Mouse (Mus musculus) cerebellum, adult (tissue): Measurements from ENCODE around the gene Lrrc14b.

Experiments used
- ATAC-seq: cut with Nextera tagmentation; 2 replicates; pipeline ENCODE4 v1.9.2; 2017; ENCODE audit warnings: mild to moderate bottlenecking, moderate library complexity, mixed read lengths; ENCODE audit not compliant: insufficient number of reproducible peaks, low FRiP score, low TSS enrichment

Gene Lrrc14b

DNA sequence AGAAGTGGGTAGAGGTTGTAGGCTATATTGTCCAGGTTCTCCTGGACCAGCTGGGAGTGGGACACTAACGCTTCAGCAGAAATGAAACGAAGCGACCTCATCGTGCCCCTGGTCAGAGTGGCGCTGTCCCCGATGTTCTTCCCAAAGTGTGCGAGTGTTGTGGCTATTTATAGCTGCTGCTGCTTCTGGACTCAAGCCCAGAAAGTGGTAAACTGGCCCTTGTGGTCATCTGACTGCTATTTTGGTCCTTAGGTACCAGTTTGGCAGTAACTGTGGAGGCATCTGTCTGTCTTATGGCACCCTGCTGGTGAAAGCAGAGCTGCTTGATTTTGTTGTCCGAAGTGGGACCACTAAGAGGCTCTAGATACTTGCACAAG is at the start of gene Lrrc14b:
TSS of gene Lrrc14b (minus strand) at position 147 of the 377 bp plus-strand sequence.
- ATAC-seq = peak; percentile 50

DNA sequence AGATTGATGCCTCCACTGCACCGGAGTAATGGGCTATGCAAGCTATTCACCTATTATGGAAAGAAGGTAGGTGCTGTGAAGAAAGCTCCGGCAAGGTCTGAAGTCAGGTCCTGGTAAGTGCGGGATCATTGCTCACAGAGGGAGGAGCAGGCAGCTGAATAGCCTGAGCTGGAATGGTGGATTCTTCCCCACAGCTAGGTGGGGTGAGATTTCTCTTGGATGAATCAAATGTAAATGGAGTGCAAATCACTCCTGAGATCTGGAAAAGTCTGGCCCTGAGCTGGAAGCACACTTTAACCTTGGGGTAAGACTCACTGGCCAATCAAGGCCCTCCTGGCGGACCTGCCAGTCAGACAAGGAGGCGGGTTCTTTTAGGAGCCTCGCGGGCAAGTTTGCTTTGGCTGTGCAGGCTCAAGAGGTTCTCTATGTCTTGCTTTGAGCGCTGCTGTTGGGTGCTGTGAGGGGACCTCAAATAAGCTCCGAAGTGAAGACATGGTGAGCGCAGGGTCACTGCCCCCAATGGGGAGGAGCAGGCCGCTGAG is 35.6 kb upstream of the Lrrc14b start, which contains the start of gene Ftl1-ps1:
TSS of gene Ftl1-ps1 (plus strand) at position 397 of the 542 bp plus-strand sequence.
- no peak for ATAC-seq

DNA sequence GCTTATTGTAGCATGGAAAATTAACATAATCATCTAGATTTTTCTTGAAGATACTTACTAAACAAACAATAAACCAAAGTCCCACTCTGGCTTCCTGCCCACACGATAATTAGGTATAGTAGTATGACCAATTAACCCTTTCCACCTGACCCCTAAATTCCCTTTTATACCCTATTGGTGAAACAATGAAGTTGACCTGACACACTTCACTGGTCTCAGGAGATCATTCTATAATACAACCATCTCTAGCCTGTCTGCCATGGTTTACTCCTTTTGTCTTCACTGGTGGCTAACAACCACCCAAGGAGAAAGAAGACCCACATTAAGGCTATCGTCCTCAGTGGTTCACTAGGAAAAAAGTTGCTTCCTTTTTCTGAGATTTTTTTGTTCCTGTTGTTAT is 27.4 kb upstream of the Lrrc14b start:
- ATAC-seq = no peak

DNA sequence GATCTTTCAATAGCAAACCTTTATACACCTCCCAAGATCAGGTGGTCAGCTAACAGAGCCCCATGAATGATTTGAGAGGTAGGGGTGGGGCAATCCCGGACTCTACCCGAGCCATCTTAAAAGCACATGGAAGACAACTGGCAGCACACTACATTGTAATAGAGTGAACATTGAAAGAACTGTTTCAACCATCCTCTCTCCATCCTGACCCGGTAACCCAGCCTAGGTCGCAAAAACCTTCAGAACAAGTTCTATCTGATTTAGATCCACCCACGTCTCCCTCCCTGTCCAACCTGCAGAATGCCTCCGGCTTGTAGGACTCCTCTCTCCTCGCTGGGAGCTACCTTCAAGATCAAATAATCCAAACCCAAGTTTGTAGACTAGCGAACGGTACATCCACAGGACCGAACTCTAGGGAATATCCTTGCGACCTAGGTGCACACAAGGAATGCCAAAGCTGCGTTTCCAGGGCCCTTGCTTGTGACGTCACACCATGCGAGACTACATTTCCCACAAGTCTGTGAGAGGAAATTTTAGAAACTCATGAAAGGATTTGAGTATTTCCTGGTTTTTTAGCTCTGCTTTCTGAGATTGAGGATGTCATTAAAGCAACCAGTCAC is 26.7 kb upstream of the Lrrc14b start, which contains the start of gene Zfp72:
TSS of gene Zfp72 (minus strand) at position 466 of the 620 bp plus-strand sequence.
- ATAC-seq = peak; percentile 96

DNA sequence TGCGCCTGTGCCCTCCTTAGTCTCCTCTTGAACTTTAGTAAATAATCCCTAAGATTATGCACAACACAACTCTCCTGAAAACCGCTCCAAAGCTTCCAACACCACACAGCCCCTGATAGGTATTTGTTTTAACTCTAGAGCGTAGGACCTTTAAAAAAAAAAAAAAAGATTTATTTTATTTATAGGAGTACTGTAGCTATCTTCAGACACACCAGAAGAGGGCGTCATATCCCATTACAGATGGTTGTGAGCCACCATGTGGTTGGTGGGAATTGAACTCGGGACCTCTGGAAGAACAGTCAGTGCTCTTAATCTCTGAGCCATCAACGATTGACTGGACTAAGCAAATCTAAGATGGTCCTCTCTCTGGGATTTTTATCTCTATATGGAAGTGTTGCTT is 25.9 kb upstream of the Lrrc14b start:
- no peak for ATAC-seq

DNA sequence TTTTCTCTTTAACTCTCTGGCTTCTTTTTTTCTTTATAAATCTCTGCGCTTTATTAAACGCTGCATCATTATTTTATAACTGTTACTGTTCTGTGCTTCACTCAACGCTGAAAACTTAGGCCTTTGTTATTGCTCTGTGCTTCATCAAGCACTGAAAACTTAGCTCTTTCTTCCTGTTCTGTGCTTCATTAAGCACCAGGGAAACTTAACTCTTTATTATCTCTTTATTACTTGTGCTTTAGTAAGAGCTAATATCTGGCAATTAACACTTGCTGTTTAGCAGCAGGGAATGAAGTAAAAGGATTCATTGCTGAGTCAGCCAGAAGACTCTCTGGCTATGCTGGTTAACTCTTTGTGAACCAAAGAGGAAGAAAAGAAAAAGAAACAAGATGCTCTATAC is 18.5 kb upstream of the Lrrc14b start:
- ATAC-seq = no peak

DNA sequence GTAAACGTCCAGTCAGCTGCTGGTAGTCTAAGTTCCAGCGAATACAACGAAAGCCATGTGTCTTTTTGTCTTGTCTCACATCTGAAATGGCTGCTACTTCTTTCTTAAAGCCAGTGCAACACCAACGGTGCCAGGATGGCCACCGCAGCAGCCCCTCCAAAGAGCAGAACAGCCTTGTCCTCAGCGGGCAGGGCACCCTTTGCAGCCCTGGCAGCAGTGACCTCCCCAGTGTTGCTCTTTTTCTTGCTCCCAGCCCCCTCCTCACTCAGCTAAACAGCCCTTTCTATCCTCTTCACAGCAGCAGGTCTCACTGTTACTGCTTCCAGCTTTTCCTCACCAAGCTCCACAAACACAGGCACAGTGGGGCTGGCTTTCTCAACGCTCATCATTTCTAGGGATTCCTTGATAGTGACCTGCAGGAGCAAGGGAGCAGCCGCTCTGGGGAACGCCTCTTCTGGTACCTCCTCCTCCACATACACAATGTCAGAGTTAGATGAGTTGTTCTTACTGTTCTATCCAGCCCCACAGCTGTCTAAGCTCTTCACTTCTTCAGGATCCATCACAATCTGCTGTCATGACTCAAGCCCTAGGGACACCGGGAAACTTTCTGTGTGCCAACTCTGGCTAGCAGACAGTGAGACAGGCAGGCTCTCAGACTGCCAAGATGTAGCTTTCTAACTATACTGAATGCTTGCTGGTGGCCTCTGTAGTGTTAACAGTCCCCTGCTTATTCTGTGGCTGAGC is 17.9 kb upstream of the Lrrc14b start:
- no peak; the same call in 1 of the 2 replicates for ATAC-seq

DNA sequence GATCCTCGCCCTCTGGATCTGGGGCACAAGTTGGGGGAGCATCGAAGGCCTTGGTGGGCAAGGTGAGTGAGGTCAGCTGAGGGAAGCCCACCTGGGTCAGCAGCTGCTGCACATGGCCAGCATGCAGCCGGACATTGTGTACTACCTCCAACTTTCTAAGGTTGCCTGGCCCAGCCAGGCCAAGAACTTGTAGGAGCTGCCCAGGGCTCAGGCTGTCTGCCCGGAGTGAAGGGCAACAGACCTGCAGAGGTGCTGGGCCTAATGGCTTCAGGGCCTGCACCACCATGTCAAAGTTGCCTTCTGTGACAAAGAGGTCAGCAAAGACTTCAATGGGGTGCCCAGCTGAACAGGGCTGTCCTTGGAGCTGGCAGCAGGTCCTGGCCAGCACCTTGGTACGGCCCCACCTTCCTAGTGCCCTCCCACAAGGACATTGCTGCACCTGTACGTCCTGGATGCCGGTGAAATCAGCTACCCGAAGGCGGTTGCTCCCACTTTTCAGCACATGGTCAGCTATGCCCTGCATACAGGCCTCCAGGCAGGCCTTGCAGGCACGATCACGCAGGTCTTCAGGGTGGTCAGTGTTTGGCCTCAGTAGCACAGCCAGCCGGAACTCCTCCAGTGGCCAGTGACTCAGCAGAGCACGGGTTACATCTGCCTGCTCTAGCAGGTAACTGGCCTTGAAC is 488 bp downstream of the Lrrc14b start:
- 0 out of 2 replicates have a peak, but pooled peaks have one; percentile 21 for ATAC-seq

DNA sequence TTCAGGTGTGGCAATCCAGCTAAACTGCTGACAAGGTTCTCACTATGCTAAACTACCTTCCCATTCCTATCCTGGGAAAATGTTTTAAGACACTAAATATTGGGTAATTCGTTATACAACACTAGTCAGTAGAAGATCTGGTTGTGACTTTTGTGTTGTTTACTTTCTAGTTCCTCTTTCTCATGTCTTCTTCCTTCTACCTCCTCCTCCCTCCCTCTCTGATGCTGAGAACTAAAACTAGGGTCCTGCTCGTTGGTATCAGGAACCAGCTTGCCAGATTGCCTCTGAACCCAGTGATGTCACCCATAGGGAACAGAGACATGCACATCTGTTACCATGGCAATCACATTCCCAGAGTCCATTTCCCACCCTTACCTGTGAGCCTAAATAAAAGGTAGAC is 1.6 kb downstream of the Lrrc14b start:
- ATAC-seq = no peak

DNA sequence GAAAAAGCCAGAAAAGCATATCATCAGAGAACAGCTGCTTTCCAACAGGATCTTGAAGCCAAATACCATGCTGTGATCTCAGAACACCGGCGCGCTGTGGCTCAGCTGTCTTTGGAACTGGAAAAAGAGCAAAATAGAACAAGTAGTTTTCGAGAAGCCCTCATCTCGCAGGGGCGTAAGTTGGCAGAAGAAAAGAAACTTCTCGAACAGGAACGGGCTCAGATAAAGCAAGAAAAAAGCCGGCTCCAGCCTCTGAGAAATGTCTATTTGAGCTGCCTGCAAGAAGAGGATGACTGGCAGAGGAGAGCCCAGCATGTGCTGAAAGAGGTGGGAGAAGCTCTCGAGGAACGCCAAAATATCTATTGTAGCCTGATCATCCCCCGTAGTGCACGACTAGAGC is 7.3 kb downstream of the Lrrc14b start:
- ATAC-seq = no peak

DNA sequence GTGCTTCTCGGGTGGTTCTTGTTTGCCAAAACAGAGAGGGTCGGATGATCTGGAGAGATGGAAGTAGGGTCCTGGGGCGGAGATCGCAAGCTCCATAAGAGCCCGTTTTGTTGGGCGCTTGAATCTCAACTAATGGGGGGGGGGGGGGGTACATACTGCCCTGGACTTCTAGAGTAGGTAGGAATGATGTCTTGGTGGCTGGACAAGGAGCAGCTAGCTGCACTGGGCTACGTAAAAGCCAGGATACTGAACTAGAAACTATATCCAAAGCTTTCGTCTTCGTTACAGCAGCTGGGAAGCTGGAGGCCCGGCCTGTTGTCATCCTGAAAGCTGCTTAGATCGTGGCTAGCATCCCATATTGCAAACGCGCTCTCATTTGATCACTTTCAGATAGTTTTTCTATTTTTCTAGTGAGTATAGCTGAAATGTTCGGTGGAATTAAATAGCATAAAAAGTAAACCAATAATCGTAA is 13.3 kb downstream of the Lrrc14b start:
- ATAC-seq = peak; percentile 42; the same call in 1 of the 2 replicates

DNA sequence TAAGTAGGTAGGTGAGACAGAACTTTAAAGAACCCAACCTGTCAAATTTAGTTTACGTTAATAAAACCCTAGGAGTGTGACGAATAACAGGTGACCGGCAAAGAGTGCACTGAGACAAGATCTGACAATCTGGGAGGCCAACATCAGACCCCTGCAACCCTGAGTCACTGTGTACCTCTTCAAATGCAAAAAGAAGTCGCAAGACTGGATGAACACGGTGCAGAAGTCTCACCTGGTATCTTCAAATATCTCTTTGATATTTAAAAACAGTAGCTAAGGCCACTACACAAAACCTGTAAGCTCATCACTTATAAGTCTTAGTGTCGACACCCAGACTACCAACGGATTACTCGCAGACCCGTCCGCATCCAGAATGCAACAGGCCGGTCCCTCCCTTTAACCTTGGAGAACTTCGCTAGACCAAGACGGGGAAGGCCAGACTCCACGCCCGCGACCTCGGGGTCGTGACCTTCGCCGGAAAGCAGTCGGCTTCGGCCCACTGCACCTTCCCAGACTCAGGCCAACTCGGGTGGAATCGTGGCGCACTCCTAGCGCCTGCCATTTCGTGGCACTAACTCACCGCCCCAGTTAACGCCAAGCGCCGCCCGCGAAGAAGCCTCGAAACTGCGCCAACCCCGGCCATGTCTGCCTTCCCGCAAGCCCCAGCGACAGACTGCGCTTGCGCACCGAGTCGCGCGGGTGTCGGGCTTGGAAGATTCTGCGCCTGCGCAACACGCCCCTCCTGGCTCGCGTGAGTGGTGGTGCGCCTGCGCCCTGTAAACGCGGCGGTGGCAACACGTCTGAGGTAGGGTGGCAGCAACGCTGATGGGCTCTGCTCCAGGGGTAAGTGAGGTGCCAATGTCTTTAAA is 14.0 kb downstream of the Lrrc14b start, which contains the start of the genes Sdha and Ccdc127:
TSS of gene Sdha (minus strand) at position 715 of the 869 bp plus-strand sequence.
TSS of gene Ccdc127 (plus strand) at position 744 of the 869 bp plus-strand sequence.
- ATAC-seq = peak; percentile 98

DNA sequence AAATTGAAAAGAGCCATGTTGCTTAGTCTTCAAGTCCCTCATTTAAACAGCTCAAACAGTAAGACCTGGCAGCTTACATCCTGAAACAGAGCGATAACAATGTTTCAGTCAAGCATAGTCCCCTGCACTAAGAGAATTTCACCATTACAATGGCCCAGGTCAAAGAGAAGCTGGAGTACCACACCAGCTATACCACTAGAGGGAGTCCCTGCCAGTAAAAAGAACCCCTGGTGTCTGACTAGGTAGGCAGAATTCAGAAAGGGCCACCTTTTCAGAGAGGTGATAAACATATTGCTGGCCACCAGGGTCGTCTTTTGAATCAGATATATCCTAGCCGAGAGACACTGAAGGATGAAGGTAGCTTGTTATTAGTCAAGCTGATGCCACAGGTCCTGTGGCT is 22.8 kb downstream of the Lrrc14b start:
- ATAC-seq = peak; percentile 52; the same call in 1 of the 2 replicates

DNA sequence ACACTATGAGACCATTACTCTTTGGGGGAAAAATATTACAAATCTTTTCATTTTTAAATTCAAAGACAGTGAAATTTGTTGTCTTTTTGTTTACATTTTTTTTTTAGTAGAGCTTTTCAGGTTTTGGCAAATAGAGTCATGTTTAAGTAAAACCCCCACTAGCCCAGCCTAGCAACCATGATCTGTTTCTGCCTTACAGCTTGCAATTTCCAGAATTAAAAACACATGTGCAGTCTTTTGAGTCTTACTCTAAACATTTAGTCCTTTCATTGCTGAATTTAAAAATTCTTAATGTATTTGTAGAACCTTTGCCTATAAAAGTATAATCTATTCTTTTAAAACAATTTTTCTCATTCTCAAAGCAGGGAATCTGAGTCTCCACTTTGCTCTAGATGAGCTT is 34.5 kb downstream of the Lrrc14b start:
- no peak for ATAC-seq

DNA sequence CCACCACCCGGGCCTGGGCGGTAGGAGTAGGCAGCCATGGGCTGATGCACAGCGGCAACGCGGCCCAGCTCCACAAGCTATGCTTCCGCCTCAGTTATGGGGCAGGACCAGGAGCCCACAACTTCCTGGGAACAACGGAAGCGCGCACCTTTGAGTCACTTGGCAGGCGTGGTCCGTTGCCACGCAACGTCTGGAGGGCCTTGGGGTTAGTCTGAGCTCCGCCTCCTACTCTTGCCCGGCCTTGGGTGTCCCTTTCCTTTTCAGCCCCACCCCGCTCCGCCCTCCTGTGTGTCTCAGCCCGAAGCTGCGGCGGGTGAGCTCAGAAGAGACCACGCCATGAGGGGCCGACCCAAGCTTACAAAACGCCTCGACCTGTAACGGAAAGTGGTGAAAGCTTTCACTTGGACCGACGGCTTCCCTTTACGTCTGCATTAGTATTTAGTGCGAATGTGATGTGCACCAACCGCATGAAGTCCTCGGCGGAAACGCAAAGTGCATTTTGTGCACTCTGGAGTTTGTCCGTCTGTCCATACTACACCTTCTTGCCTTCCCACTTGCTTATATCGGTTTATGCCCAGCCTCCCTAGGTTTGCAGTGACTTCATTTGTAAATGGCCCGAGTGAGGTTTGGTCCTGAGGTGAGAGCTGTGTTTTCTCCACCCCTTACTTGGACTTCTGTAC is 46.5 kb downstream of the Lrrc14b start, which contains the start of gene Pdcd6:
TSS of gene Pdcd6 (minus strand) at position 411 of the 680 bp plus-strand sequence.
- ATAC-seq = peak; percentile 99

DNA sequence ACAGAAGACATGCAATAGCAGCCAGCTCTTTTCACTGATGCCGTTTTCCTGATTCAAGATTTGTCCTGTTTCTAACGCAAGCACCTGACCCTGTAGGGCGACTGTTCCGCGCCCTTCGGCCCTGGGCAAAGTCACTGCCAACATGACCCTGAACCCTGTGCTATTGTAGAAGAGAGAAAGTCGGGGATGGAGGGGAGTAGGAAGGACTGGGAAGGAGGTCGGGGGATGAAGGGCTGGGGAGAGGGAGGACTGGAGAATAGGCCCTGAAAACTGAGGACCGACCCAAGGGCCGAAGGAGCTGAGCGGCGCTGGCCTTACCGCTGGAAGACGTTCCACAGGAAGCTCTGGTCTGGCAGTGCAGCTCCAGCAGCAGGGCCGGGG is 47.0 kb downstream of the Lrrc14b start:
- ATAC-seq = 0 out of 2 replicates have a peak, but pooled peaks have one; percentile 15

DNA sequence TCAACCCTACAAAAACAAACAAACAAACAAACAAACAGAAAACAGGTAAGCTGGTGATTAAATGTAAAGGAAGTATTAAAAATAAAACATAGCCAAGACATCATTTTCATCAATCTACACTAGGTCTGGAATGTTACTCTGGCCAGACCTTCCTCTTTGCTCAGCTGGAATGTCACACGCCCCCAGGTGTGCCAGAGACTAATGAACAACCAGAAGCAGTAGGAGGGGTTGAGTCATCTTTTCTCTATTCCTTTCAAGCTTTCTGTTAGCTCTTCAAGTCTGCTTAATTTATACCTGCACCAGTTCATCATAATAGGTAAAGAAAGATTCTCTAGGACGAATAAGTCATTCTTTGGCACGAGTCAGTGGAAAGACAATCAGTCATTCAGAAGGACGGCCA is 47.4 kb downstream of the Lrrc14b start:
- ATAC-seq = no peak

DNA sequence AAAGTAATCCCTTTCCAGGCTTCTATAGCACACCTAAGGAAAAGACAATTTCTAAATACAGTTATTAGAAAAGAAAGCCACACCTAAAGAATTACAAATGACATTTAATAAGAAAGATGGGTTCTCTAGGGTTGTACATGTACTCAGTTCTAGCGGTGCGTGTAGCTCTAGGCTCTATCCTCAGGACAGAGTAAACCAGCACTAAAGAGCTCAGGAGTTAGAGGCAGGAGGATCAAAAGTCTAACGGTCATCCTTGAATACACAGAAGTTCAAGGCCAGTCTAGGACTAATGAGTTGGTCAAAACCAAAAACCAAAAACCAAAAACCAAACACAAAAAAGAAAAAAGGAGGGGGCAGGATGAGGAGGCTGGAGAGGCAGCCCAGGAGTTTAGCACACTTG is 49.2 kb downstream of the Lrrc14b start:
- no peak for ATAC-seq
